Mouse (Mus musculus): ENCODE measurements around the gene Trp63. TPM values are rescaled to one million over a fixed set of nuclear protein-coding genes. Genes with fewer than 3 reads are reported as not detected.

The Trp63 gene
- polyA plus RNA-seq, 1 experiment from 2014 or later: 1.3 TPM

DNA sequence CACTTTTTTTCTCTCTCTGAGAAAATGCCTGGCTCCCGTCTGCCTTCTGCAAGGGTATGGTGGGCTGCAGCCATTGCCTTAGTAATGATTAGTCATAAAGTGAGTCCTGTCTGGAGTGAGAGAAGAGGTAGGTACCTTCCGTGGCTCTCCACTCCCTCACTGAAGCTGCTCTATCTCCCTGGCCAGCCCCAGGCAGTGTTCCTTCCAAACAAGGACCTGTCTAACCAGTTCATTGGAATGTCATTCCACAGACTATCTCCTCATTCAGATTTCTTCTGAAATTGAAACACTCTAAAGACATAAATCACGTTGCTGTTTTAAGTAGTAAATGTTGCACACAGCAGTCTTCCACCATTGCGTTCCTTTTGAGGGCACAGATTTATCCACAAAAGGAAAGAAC, 96.4 kb downstream of the Trp63 start:
- H3K27me3 ChIP-seq: no peaks in the 10 kb centered on the region
- no peak for ATAC-seq (replicated peaks; ENCODE audit: insufficient number of reproducible peaks, insufficient read depth, low FRiP score, low read depth)
- H3K9me3 ChIP-seq (replicated peaks): no peaks in the 10 kb centered on the region
- no peaks in the 10 kb centered on the region for H3K36me3 ChIP-seq
- H3K9ac ChIP-seq: no peak overlapping the region
- H3K4me2 ChIP-seq: no peak overlapping the region
- no peak overlapping the region for H3K27ac ChIP-seq
- no peak overlapping the region for H3K4me3 ChIP-seq
- WGBS: 61% methylated on average over 4 of the region's 4 CpGs
- H3K4me1 ChIP-seq (replicated peaks): no peaks in the 10 kb centered on the region

DNA sequence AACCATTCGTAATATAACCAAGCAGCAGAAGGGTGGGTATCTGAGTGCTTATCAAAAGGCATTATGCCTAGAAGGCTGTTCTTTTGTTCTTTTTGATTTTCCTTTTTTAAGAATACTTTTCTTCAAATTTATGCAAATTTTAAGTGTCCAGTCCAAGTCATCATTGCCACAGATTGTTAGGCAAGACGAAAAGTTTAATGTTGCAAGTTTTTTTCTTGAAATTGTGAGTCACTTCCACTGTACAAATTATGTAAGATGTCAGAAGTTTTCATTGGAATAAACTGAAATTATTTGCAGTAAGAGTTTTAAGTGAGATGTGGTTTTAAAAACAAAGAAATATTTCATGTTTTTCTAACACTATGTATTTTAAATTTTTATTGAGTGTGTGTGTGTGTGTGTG, 100.7 kb downstream of the Trp63 start:
- Histone ChIP-seq H3K9ac (no peak overlapping the region), H3K27me3 (no peaks in the 10 kb centered on the region), H3K27ac (no peak overlapping the region), H3K4me1 (replicated peaks) (no peaks in the 10 kb centered on the region), H3K4me2 (no peak overlapping the region), H3K36me3 (no peaks in the 10 kb centered on the region), H3K4me3 (no peak overlapping the region), H3K9me3 (replicated peaks) (no peaks in the 10 kb centered on the region)
- 85% methylated on average over 2 of the region's 2 CpGs for WGBS
- ATAC-seq (replicated peaks; ENCODE audit: insufficient number of reproducible peaks, insufficient read depth, low FRiP score, low read depth): no peak

GRCm38 (mm10) chr16:25786457-25786856, 102.9 kb downstream of the Trp63 start:
- no peak overlapping the region for H3K9ac ChIP-seq
- WGBS: 58% methylated on average over 5 of the region's 5 CpGs
- H3K27ac ChIP-seq: no peak overlapping the region
- H3K4me3 ChIP-seq: no peak overlapping the region
- H3K4me2 ChIP-seq: no peak overlapping the region
- H3K4me1 ChIP-seq (replicated peaks): no peaks in the 10 kb centered on the region
- H3K9me3 ChIP-seq (replicated peaks): no peaks in the 10 kb centered on the region
- ATAC-seq (replicated peaks; ENCODE audit: insufficient number of reproducible peaks, insufficient read depth, low FRiP score, low read depth): no peak
- H3K27me3 ChIP-seq: no peaks in the 10 kb centered on the region
- H3K36me3 ChIP-seq: no peaks in the 10 kb centered on the region

GRCm38 (mm10) chr16:25792640-25793266, 109.2 kb downstream of the Trp63 start:
- H3K4me2 ChIP-seq: no peak overlapping the region
- no peaks in the 10 kb centered on the region for H3K9me3 ChIP-seq (replicated peaks)
- ATAC-seq (replicated peaks; ENCODE audit: insufficient number of reproducible peaks, insufficient read depth, low FRiP score, low read depth): no peak
- no peaks in the 10 kb centered on the region for H3K36me3 ChIP-seq
- no peak overlapping the region for H3K4me3 ChIP-seq
- H3K27me3 ChIP-seq: no peaks in the 10 kb centered on the region
- H3K9ac ChIP-seq: no peak overlapping the region
- 60% methylated on average over 5 of the region's 5 CpGs for WGBS
- no peak overlapping the region for H3K27ac ChIP-seq
- no peaks in the 10 kb centered on the region for H3K4me1 ChIP-seq (replicated peaks)

DNA sequence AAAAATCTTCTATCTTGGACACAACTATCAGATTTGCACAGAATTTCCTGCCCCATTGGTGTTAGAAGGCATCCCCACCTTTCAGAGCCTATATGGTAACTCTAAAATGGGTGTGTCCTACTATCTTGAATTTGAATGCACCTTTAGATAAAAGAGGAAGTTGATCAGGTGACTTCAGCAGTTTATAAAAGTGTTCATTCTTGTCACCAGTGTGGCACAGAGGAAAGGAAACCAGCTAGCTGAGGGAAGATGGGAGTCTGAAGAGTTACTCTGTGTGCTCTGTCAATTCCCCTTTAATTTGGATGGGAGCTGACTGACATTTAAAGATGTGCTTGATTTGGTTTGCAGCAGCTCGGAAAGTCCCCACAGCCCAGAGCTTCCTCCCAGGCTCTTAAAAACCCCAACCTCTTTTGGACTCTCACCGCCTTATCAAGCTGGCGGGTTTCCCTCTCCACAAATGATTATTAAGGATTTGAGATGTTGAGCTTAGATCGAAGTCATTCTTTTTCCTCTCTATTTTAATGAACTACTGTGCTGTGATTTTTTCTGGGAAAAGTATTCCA, 114.2 kb downstream of the Trp63 start:
- Histone ChIP-seq H3K4me1 (replicated peaks) (no peaks in the 10 kb centered on the region), H3K36me3 (no peaks in the 10 kb centered on the region), H3K9me3 (replicated peaks) (no peaks in the 10 kb centered on the region), H3K4me2 (no peak overlapping the region), H3K9ac (no peak overlapping the region), H3K4me3 (no peak overlapping the region), H3K27me3 (no peaks in the 10 kb centered on the region), H3K27ac (no peak overlapping the region)
- no peak for ATAC-seq (replicated peaks; ENCODE audit: insufficient number of reproducible peaks, insufficient read depth, low FRiP score, low read depth)
- WGBS: 64% methylated on average over 4 of the region's 4 CpGs

- ATAC-seq (replicated peaks; ENCODE audit: insufficient number of reproducible peaks, insufficient read depth, low FRiP score, low read depth): no peak
- H3K9ac ChIP-seq: no peak overlapping the region
- no peaks in the 10 kb centered on the region for H3K27me3 ChIP-seq
- no peaks in the 10 kb centered on the region for H3K36me3 ChIP-seq
- no peak overlapping the region for H3K27ac ChIP-seq
- no peak overlapping the region for H3K4me3 ChIP-seq
- no peaks in the 10 kb centered on the region for H3K9me3 ChIP-seq (replicated peaks)
- no peaks in the 10 kb centered on the region for H3K4me1 ChIP-seq (replicated peaks)
- H3K4me2 ChIP-seq: no peak overlapping the region
Observed at GRCm38 (mm10) chr16:25799618-25800017, 116.1 kb downstream of the Trp63 start.

GRCm38 (mm10) chr16:25804955-25805354, 121.4 kb downstream of the Trp63 start:
- ATAC-seq (replicated peaks; ENCODE audit: insufficient number of reproducible peaks, insufficient read depth, low FRiP score, low read depth): no peak
- H3K27ac ChIP-seq: no peak overlapping the region
- H3K9ac ChIP-seq: no peak overlapping the region

DNA sequence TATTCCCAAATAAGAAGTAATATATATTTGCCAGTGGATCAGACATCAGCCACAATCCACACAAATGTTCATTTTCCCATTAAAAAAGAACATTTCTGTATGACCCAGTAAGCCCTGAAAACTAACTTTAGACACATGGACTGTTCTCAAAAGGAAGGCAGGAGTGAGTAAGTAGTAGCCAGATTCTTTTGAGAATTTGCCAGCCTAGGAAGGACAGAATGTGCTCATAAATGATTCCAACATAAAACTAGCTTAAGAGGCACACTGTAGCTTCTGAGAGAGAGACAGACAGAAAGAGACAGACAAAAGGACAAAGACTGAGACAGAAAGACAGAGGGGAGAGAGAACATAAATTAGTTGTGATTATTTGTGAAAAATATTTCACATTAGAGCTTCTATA, 123.6 kb downstream of the Trp63 start:
- Histone ChIP-seq H3K9me3 (replicated peaks) (no peaks in the 10 kb centered on the region), H3K36me3 (no peaks in the 10 kb centered on the region), H3K4me1 (replicated peaks) (no peaks in the 10 kb centered on the region), H3K9ac (no peak overlapping the region), H3K27ac (no peak overlapping the region), H3K27me3 (no peaks in the 10 kb centered on the region), H3K4me3 (no peak overlapping the region), H3K4me2 (no peak overlapping the region)
- no peak for ATAC-seq (replicated peaks; ENCODE audit: insufficient number of reproducible peaks, insufficient read depth, low FRiP score, low read depth)

More at GRCm38 (mm10) chr16:25804955-25805354, 121.4 kb downstream of the Trp63 start:
- 43% methylated on average over 3 of the region's 3 CpGs for WGBS
- H3K4me2 ChIP-seq: no peak overlapping the region
- H3K9me3 ChIP-seq (replicated peaks): no peaks in the 10 kb centered on the region
- no peak overlapping the region for H3K4me3 ChIP-seq
- H3K27me3 ChIP-seq: no peaks in the 10 kb centered on the region
- H3K4me1 ChIP-seq (replicated peaks): no peaks in the 10 kb centered on the region
- H3K36me3 ChIP-seq: no peaks in the 10 kb centered on the region

GRCm38 (mm10) chr16:25817753-25818624, 134.4 kb downstream of the Trp63 start:
- ATAC-seq (replicated peaks; ENCODE audit: insufficient number of reproducible peaks, insufficient read depth, low FRiP score, low read depth): no peak
- Histone ChIP-seq H3K9me3 (replicated peaks) (no peaks in the 10 kb centered on the region), H3K27ac (no peak overlapping the region), H3K27me3 (no peaks in the 10 kb centered on the region), H3K9ac (no peak overlapping the region), H3K4me3 (no peak overlapping the region), H3K4me2 (no peak overlapping the region), H3K36me3 (no peaks in the 10 kb centered on the region), H3K4me1 (replicated peaks) (no peaks in the 10 kb centered on the region)
- 58% methylated on average over 10 of the region's 10 CpGs for WGBS

DNA sequence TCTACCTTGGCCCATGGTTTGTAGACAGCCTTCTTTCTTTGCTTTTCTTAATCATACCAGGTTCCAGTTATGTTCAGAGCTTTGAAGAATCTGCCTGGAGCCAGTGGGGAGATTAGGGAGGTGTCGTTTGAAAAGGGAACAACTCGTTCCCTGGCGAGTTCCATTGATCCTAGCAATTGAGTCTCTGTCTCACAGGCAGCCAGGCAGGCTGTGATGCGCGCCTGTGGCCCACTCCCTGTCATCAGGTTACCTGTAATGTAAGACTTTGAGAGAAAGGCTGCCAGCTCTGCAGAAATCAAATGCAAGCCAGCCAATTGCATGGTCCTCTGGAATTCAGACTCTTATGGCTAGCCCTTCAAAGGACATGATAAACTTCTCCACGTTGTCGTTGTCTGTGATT, 142.5 kb downstream of the Trp63 start:
- no peak overlapping the region for H3K4me3 ChIP-seq
- ATAC-seq (replicated peaks; ENCODE audit: insufficient number of reproducible peaks, insufficient read depth, low FRiP score, low read depth): no peak
- H3K27ac ChIP-seq: no peak overlapping the region
- no peak overlapping the region for H3K4me2 ChIP-seq
- H3K9me3 ChIP-seq (replicated peaks): no peaks in the 10 kb centered on the region
- 37% methylated on average over 7 of the region's 7 CpGs for WGBS
- no peaks in the 10 kb centered on the region for H3K36me3 ChIP-seq
- no peaks in the 10 kb centered on the region for H3K27me3 ChIP-seq
- H3K9ac ChIP-seq: no peak overlapping the region
- no peaks in the 10 kb centered on the region for H3K4me1 ChIP-seq (replicated peaks)

DNA sequence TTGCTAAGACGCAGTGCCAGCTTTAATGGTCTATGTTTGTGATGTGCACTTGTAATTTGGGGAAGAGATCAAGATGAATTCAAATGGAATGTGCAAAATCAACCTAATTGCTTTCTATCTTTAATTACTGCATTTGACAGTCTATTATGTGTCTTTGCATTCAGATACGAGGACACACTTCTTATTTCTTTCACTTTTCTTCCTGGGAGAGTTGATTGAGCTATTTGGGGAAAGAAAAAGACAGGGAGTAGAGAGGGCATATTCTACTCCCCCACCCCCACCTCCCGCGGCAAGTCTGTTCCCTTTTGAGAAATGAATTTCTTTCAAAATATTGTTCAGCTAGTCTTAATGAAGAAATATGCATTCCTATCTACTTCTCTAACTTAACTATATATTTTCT, 149.0 kb downstream of the Trp63 start:
- Histone ChIP-seq H3K9me3 (replicated peaks) (no peaks in the 10 kb centered on the region), H3K4me2 (no peak overlapping the region), H3K4me1 (replicated peaks) (no peaks in the 10 kb centered on the region), H3K27ac (no peak overlapping the region), H3K36me3 (no peaks in the 10 kb centered on the region), H3K27me3 (no peaks in the 10 kb centered on the region), H3K9ac (no peak overlapping the region), H3K4me3 (no peak overlapping the region)
- 77% methylated on average over 4 of the region's 4 CpGs for WGBS
- ATAC-seq (replicated peaks; ENCODE audit: insufficient number of reproducible peaks, insufficient read depth, low FRiP score, low read depth): no peak

DNA sequence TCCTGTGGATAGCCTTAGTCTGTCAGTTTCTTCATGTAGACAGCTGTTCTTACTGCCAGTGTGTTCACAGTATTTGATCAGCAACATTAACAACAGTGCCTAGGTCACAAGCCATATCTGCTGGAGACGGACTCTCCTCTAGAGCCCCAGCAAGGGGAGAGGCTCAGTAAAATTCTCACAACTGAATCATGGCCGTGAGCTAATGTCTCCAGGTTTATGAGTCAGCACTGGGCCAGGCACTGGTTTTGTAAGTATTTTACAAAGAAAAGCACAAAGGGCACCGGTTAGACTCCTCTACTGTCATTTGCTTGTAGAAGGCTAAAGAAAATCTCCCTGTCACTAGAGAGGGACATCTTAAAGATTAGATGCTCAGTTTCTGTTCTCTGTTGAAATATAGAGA, 151.7 kb downstream of the Trp63 start:
- 75% methylated on average over 3 of the region's 3 CpGs for WGBS
- H3K4me1 ChIP-seq (replicated peaks): no peaks in the 10 kb centered on the region
- no peak for ATAC-seq (replicated peaks; ENCODE audit: insufficient number of reproducible peaks, insufficient read depth, low FRiP score, low read depth)

More for the DNA sequence above, 151.7 kb downstream of the Trp63 start:
- no peaks in the 10 kb centered on the region for H3K27me3 ChIP-seq
- no peak overlapping the region for H3K27ac ChIP-seq
- H3K36me3 ChIP-seq: no peaks in the 10 kb centered on the region
- H3K9me3 ChIP-seq (replicated peaks): no peaks in the 10 kb centered on the region
- no peak overlapping the region for H3K9ac ChIP-seq
- no peak overlapping the region for H3K4me2 ChIP-seq
- H3K4me3 ChIP-seq: no peak overlapping the region

Data from heart, embryonic 15.5 days (tissue).